Mouse (Mus musculus) ES-E14 (cell line): ENCODE measurements around the gene Uba5.

Experiments
- CHD2 ChIP-seq: IDR thresholded peaks from 2 replicates; pipeline ENCODE4 v1.6.1; 2014; ENCODE audit warnings: mild to moderate bottlenecking, low read depth, low read length, inconsistent platforms
- MAFK ChIP-seq: IDR thresholded peaks from 2 replicates; pipeline ENCODE4 v1.6.1; 2014; ENCODE audit warnings: mild to moderate bottlenecking, low read depth, low read length, inconsistent platforms; ENCODE audit not compliant: insufficient read depth

DNA sequence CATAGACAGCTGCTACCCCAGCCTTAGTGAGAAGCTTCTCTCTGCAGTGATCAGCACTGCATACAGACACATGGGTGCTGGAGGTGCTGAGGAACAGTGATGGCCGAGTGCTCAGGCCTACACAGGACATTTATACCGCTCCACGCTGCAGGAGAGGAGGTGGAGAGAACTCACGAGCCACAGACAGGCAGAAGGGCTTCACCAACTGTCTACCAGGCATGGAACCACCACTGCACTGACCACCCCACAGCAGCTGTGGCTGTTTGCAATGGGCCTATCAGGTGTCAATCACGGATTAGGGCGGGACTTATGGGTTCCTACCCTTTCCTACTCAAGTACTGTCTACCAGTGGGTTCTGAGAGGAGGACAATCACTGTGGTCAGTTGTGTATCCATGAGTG, 11.9 kb downstream of the Uba5 start:
- TF ChIP-seq MAFK (no peak), CHD2 (no peak)
